Mouse (Mus musculus) E14TG2a.4 (cell line): Measurements from ENCODE around the gene Eef1akmt3.

Source experiments
- CTCF ChIP-seq: conservative IDR thresholded peaks from 2 replicates; pipeline ENCODE4 v1.5.1; 2014; ENCODE audit warnings: low read length
- NANOG ChIP-seq: IDR thresholded peaks from 2 replicates; pipeline ENCODE4 v1.6.1; 2014; ENCODE audit warnings: borderline replicate concordance, low read length, mixed read lengths

DNA sequence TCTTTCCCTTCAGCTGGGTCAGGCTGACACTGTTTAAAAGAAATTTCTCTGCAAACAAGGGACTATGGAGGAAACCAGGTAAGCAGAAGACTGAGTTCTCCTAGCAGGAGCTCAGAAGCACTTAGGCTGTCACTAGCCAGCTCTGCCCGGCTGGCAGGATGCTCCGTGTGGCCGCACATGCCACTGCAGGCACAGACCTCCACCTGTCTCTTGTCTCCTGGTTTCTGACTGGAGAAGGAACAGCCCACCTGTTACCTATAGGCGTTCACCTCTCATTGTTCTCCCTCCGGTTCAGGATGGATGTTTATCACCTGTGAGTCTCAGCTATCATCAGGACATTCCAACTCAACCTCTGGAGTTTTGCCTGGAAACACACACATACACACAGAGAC, 42.6 kb upstream of the Eef1akmt3 start:
- TF ChIP-seq CTCF (no peak), NANOG (no peak)
